Mouse (Mus musculus): ENCODE measurements at regions not wholly inside any gene's neighbourhood (a gene's known extent, or its start where the extent isn't known, plus 50 kb on each side); places are given as distances from the start of the nearest gene placed in this dataset.

- TF ChIP-seq CTCF (IDR thresholded peaks at IDR 0.05; ENCODE audit: low read depth, low read length) (no peak), POLR2A (IDR thresholded peaks at IDR 0.05; ENCODE audit: borderline replicate concordance, low read depth, low read length) (no peak)
Measured at GRCm38 (mm10) chr17:83998341-83998740, 150.6 kb upstream of the Haao start.
